Mouse (Mus musculus) MEL (cell line): ENCODE data around the gene Scamp2. TPM values are rescaled to one million over a fixed set of nuclear protein-coding genes. Genes with fewer than 3 reads are reported as not detected.

Experiments used
- DNase-seq: peaks from one replicate; pipeline ENCODE4 v3.0.0; 2011; ENCODE audit warnings: low read depth, low spot score
- H3K27ac ChIP-seq: 2 replicates; pipeline ENCODE4 v1.5.1; 2012; ENCODE audit warnings: low read depth, mild to moderate bottlenecking, control low read depth, low read length, moderate library complexity; ENCODE audit not compliant: control insufficient read depth
- H3K27me3 ChIP-seq, 2 experiments: fragments of 150-350 bp in 1 of 2; sonication (generic) in 1 of 2; 2 replicates each; pipeline ENCODE4 v1.6.1; 2012; ENCODE audit warnings: low read length in 2 of 2, mild to moderate bottlenecking in 2 of 2, improper control_type of control experiment in 1 of 2, moderate library complexity in 1 of 2; ENCODE audit not compliant: insufficient read depth in 2 of 2, control insufficient read depth in 1 of 2
- H3K36me3 ChIP-seq, 2 experiments: 2 replicates each; pipeline ENCODE4 v1.6.1; 2012 to 2014; ENCODE audit warnings: low read length in 2 of 2, improper control_type of control experiment in 1 of 2, inconsistent platforms in 1 of 2, mild to moderate bottlenecking in 1 of 2; ENCODE audit not compliant: insufficient read depth in 2 of 2, control insufficient read depth in 1 of 2
- H3K4me1 ChIP-seq, 2 experiments: fragments of 150-350 bp in 1 of 2; sonication (generic) in 1 of 2; 2 replicates each; pipeline ENCODE4 v1.6.1; 2012; ENCODE audit warnings: low read length in 2 of 2, improper control_type of control experiment in 1 of 2, mild to moderate bottlenecking in 1 of 2; ENCODE audit not compliant: insufficient read depth in 2 of 2, control insufficient read depth in 1 of 2
- H3K4me3 ChIP-seq, 2 experiments: fragments of 150-350 bp in 1 of 2; sonication (generic) in 1 of 2; 2 replicates each; pipeline ENCODE4 v1.5.1; 2012; ENCODE audit warnings: low read depth in 2 of 2, low read length in 2 of 2, mild to moderate bottlenecking in 2 of 2, moderate library complexity in 2 of 2, control low read depth in 1 of 2, improper control_type of control experiment in 1 of 2; ENCODE audit not compliant: control insufficient read depth in 1 of 2, insufficient read depth in 1 of 2
- H3K79me2 ChIP-seq: 2 replicates; pipeline ENCODE4 v1.6.1; 2012; ENCODE audit warnings: mild to moderate bottlenecking, low read length, moderate library complexity; ENCODE audit not compliant: control insufficient read depth, poor library complexity, insufficient read depth
- H3K9ac ChIP-seq: 2 replicates; pipeline ENCODE4 v1.6.1; 2012; ENCODE audit warnings: low read depth, mild to moderate bottlenecking, control low read depth, low read length, moderate library complexity; ENCODE audit not compliant: control insufficient read depth, poor library complexity, severe bottlenecking
- H3K9me3 ChIP-seq: fragments of 150-350 bp; sonication (generic); replicated peaks from 2 replicates; pipeline ENCODE4 v1.6.1; 2012; ENCODE audit warnings: mild to moderate bottlenecking, low read length, improper control_type of control experiment, moderate library complexity; ENCODE audit not compliant: insufficient read depth
- BHLHE40 ChIP-seq: IDR thresholded peaks from 2 replicates; pipeline ENCODE4 v1.6.1; 2012; ENCODE audit warnings: low read depth, mild to moderate bottlenecking, inconsistent platforms, low read length, improper control_type of control experiment, borderline replicate concordance
- CHD2 ChIP-seq: IDR thresholded peaks from 2 replicates; pipeline ENCODE4 v1.6.1; 2011; ENCODE audit warnings: low read length, improper control_type of control experiment
- EP300 ChIP-seq, 2 experiments: IDR thresholded peaks; 2 replicates each; pipeline ENCODE4 v1.6.1; 2011; ENCODE audit warnings: improper control_type of control experiment in 2 of 2, low read length in 2 of 2, low read depth in 1 of 2, mild to moderate bottlenecking in 1 of 2
- ETS1 ChIP-seq: IDR thresholded peaks from 2 replicates; pipeline ENCODE4 v1.6.1; 2012; ENCODE audit warnings: low read depth, mild to moderate bottlenecking, inconsistent platforms, low read length, improper control_type of control experiment, moderate library complexity
- HCFC1 ChIP-seq: IDR thresholded peaks from 2 replicates; pipeline ENCODE4 v1.6.1; 2012; ENCODE audit warnings: low read depth, mild to moderate bottlenecking, inconsistent platforms, low read length, improper control_type of control experiment, moderate library complexity
- JUND ChIP-seq: IDR thresholded peaks from 2 replicates; pipeline ENCODE4 v1.6.1; 2011; ENCODE audit warnings: low read depth, mild to moderate bottlenecking, improper control_type of control experiment, low read length
- MAX ChIP-seq: IDR thresholded peaks from 2 replicates; pipeline ENCODE4 v1.6.1; 2011; ENCODE audit warnings: low read length, improper control_type of control experiment
- MAZ ChIP-seq: IDR thresholded peaks from 2 replicates; pipeline ENCODE4 v1.6.1; 2012; ENCODE audit warnings: low read depth, mild to moderate bottlenecking, inconsistent platforms, low read length, improper control_type of control experiment
- MEF2A ChIP-seq: IDR thresholded peaks from 2 replicates; pipeline ENCODE4 v1.6.1; 2014; ENCODE audit warnings: low read depth, mild to moderate bottlenecking, inconsistent platforms, low read length, improper control_type of control experiment; ENCODE audit not compliant: poor library complexity, insufficient replicate concordance, severe bottlenecking; ENCODE audit errors: extremely low read depth
- MXI1 ChIP-seq: IDR thresholded peaks from 2 replicates; pipeline ENCODE4 v1.6.1; 2011; ENCODE audit warnings: mild to moderate bottlenecking, low read depth, low read length, improper control_type of control experiment
- NRF1 ChIP-seq: IDR thresholded peaks from 2 replicates; pipeline ENCODE4 v1.6.1; 2014; ENCODE audit warnings: low read depth, mild to moderate bottlenecking, inconsistent platforms, low read length, improper control_type of control experiment, moderate library complexity; ENCODE audit not compliant: poor library complexity, insufficient read depth, severe bottlenecking
- POLR2A ChIP-seq, 2 experiments: IDR thresholded peaks; 2 replicates each; pipeline ENCODE4 v1.6.1; 2011 to 2012; ENCODE audit warnings: low read length in 2 of 2, mild to moderate bottlenecking in 2 of 2, control low read depth in 1 of 2, improper control_type of control experiment in 1 of 2, low read depth in 1 of 2, moderate library complexity in 1 of 2; ENCODE audit not compliant: control insufficient read depth in 1 of 2, insufficient read depth in 1 of 2, poor library complexity in 1 of 2
- POLR2AphosphoS5 ChIP-seq: IDR thresholded peaks from 2 replicates; pipeline ENCODE4 v1.6.1; 2012; ENCODE audit warnings: low read depth, borderline replicate concordance, mild to moderate bottlenecking, inconsistent platforms, low read length, moderate library complexity, mixed read lengths
- SIN3A ChIP-seq: IDR thresholded peaks from 2 replicates; pipeline ENCODE4 v1.6.1; 2012; ENCODE audit warnings: low read length, improper control_type of control experiment, inconsistent platforms
- TBP ChIP-seq: IDR thresholded peaks from 2 replicates; pipeline ENCODE4 v1.8.0; 2011; ENCODE audit warnings: low read depth, low read length, improper control_type of control experiment
- UBTF ChIP-seq: IDR thresholded peaks from 2 replicates; pipeline ENCODE4 v1.6.1; 2012; ENCODE audit warnings: low read depth, mild to moderate bottlenecking, inconsistent platforms, low read length, improper control_type of control experiment, moderate library complexity, borderline replicate concordance; ENCODE audit not compliant: insufficient read depth
- USF2 ChIP-seq, 2 experiments: IDR thresholded peaks; 2 replicates each; pipeline ENCODE4 v1.6.1; 2011 to 2012; ENCODE audit warnings: improper control_type of control experiment in 2 of 2, low read length in 2 of 2, borderline replicate concordance in 1 of 2, inconsistent platforms in 1 of 2, low read depth in 1 of 2, mild to moderate bottlenecking in 1 of 2; ENCODE audit not compliant: insufficient read depth in 1 of 2
- ZC3H11A ChIP-seq: IDR thresholded peaks from 2 replicates; pipeline ENCODE4 v1.6.1; 2012; ENCODE audit warnings: low read depth, mild to moderate bottlenecking, inconsistent platforms, low read length, improper control_type of control experiment
- ZKSCAN1 ChIP-seq: IDR thresholded peaks from 2 replicates; pipeline ENCODE4 v1.6.1; 2012; ENCODE audit warnings: low read depth, mild to moderate bottlenecking, inconsistent platforms, low read length, improper control_type of control experiment, moderate library complexity
- ZNF384 ChIP-seq: IDR thresholded peaks from 2 replicates; pipeline ENCODE4 v1.6.1; 2012; ENCODE audit warnings: low read depth, mild to moderate bottlenecking, inconsistent platforms, low read length, improper control_type of control experiment
- polyA plus RNA-seq, 2 experiments: library from polyadenylated mRNA; stranded (reverse) in 1 of 2; unstranded in 1 of 2; fragments of >175 nt in 1 of 2; fragments of >200 nt in 1 of 2; gene quantifications; 2 replicates each; pipeline versions ENCODE4 v1.2.1 to v1.2.4; 2012; ENCODE audit warnings: low replicate concordance in 2 of 2, low read depth in 1 of 2; ENCODE audit not compliant: insufficient read length in 2 of 2, insufficient read depth in 1 of 2, missing spikeins in 1 of 2
- total RNA-seq: library from RNA; depleted of rRNA; stranded (reverse); fragments of 300-350 nt; gene quantifications from 2 replicates; pipeline ENCODE4 v1.2.3, GENCODE M21; 2012

Gene Scamp2
- total and polyA plus RNA-seq, 3 experiments, result 35.4 to 51.4 TPM; not detected in 1

- peak; percentile 66 for TF ChIP-seq TBP
- TF ChIP-seq JUND, result no peak
- TF ChIP-seq ETS1, result no peak
- TF ChIP-seq NRF1, result peak; percentile 94
- no peak for TF ChIP-seq BHLHE40
- TF ChIP-seq MAX, result peak; percentile 55; the same call in 1 of the 2 replicates
- TF ChIP-seq EP300 (IDR thresholded peaks at IDR 0.05; ENCODE audit: low read depth in 1 of 2, low read length in 2 of 2), result peak in 1 of 2 experiments; percentile 7; a peak in 1 of 4 replicates
- TF ChIP-seq ZKSCAN1, result no peak
- TF ChIP-seq HCFC1, result peak; percentile 87
- TF ChIP-seq POLR2A (IDR thresholded peaks at IDR 0.05; ENCODE audit: control insufficient read depth in 1 of 2, insufficient read depth in 1 of 2, low read depth in 1 of 2, low read length in 2 of 2, poor library complexity in 1 of 2), result peak; percentile 85 to 93
- TF ChIP-seq UBTF, result peak; percentile 27; the same call in 1 of the 2 replicates
- TF ChIP-seq ZNF384, result peak; percentile 25; the same call in 1 of the 2 replicates
Observed at GRCm38 (mm10) chr9:57537044-57537727, 23.6 kb upstream of the Scamp2 start, which contains the start of gene Fam219b (continued).

GRCm38 (mm10) chr9:57537728-57538181 lies 23.0 kb upstream of the Scamp2 start:
- no peak for TF ChIP-seq POLR2AphosphoS5
- 0 out of 2 replicates have a peak, but pooled peaks have one; percentile 4 for TF ChIP-seq MAX
- TF ChIP-seq SIN3A, result peak; percentile 33; the same call in 1 of the 2 replicates
- TF ChIP-seq MEF2A, result peak; percentile 6; the same call in 1 of the 2 replicates
- TF ChIP-seq MAZ, result 0 out of 2 replicates have a peak, but pooled peaks have one; percentile 10
- TF ChIP-seq EP300 (IDR thresholded peaks at IDR 0.05; ENCODE audit: low read depth in 1 of 2, low read length in 2 of 2), result 0 out of 4 replicates have a peak, but pooled peaks of 1 of the 2 experiments have one; percentile 0
- TF ChIP-seq CHD2, result no peak
- no peak; the same call in 1 of the 2 replicates for TF ChIP-seq ZNF384
- peak; percentile 33; the same call in 1 of the 2 replicates for TF ChIP-seq HCFC1
- TF ChIP-seq MXI1, result no peak; the same call in 1 of the 2 replicates
- TF ChIP-seq ZC3H11A, result no peak
- TF ChIP-seq USF2 (IDR thresholded peaks at IDR 0.05; ENCODE audit: borderline replicate concordance in 1 of 2, insufficient read depth in 1 of 2, low read depth in 1 of 2, low read length in 2 of 2), result no peak
- TF ChIP-seq, all 39 proteins: peak for 6
- Histone ChIP-seq H3K4me1 (peaks cover 5% of the 10 kb centered on the region in 2 experiments; a peak in 3 of 4 replicates), H3K9me3 (no peaks in the 10 kb centered on the region), H3K27ac (peak overlapping the region; percentile 77), H3K9ac (peak overlapping the region; percentile 92), H3K4me3 (peak overlapping the region; percentile 94 to 97), H3K79me2 (peaks cover 16% of the 10 kb centered on the region), H3K36me3 (peaks cover 8 to 12% of the 10 kb centered on the region in 2 experiments), H3K27me3 (no peaks in the 10 kb centered on the region)
- no peak for DNase-seq
